Mouse (Mus musculus) lung, postnatal 0 days (tissue): ENCODE measurements around the gene Mapt.
A peak's percentile ranks its signal among the peaks of the same experiment; 100 is the strongest.

ENCODE experiments used
- CTCF ChIP-seq: IDR thresholded peaks from 2 replicates; pipeline ENCODE4 v1.5.1; 2016; ENCODE audit warnings: antibody characterized with exemption, mild to moderate bottlenecking
- EP300 ChIP-seq: IDR thresholded peaks from 2 replicates; pipeline ENCODE4 v1.6.1; 2016; ENCODE audit warnings: antibody characterized with exemption, mild to moderate bottlenecking, control low read depth

DNA sequence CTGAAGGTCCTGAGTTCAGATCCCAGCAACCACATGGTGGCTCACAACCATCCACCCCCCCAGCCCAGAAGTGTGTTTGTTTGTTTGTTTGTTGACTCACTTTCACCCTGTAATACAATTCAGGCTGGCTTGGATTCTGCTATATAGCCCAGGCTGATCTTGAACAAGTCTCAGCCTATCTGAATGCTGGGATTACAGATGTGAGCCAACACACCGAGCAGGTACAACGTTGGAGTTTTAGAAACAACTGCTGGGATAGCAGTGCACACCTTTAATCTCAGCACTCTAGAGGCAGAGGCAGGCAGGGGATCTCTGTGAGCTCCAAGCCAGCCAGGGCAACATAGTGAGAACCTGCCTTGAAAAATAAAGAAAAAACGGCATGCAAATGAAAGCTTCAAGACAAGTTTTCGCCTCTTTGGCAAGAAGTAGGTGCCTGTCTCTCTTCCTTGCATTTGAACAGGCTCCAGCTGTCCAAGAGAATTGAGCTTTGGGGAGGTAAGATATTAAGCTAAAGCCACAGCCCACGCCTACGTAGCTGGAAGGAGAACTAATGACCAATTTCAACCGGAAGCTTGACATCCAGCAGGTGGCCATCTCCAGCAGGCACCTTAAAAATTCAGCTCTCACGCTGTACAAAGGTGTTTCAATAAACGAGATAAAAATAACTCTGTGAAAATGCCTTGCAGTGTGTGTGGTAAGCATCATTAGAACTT lies 968 bp upstream of the Mapt start:
- peak; percentile 39 for TF ChIP-seq CTCF
- TF ChIP-seq EP300, result no peak
